Mouse (Mus musculus) CH12.LX (cell line): ENCODE data around the gene Olfr971. TPM values are rescaled to one million over a fixed set of nuclear protein-coding genes. Genes with fewer than 3 reads are reported as not detected.
"Not testable (repeated sequence)": the region's sequence is repeated elsewhere in the genome, so short reads cannot be mapped to it uniquely, and the experiment has no call there.

Experiments
- DNase-seq: peaks from one replicate; pipeline ENCODE4 v3.0.0-alpha.2; 2013; ENCODE audit errors: extremely low read depth
- H3K27ac ChIP-seq: 2 replicates; pipeline ENCODE4 v1.5.1; 2012; ENCODE audit warnings: low read depth, mild to moderate bottlenecking, control low read depth, moderate library complexity; ENCODE audit not compliant: insufficient read depth
- H3K27me3 ChIP-seq: replicated peaks from 2 replicates; pipeline ENCODE3; 2012; ENCODE audit warnings: inconsistent platforms
- H3K36me3 ChIP-seq, 2 experiments: replicated peaks in 1 of 2; 2 replicates each; pipeline versions ENCODE3 to v1.6.1; 2012; ENCODE audit warnings: inconsistent platforms in 1 of 2, low read length in 1 of 2, mild to moderate bottlenecking in 1 of 2, mixed read lengths in 1 of 2, moderate library complexity in 1 of 2; ENCODE audit not compliant: control insufficient read depth in 1 of 2, insufficient read depth in 1 of 2
- H3K4me1 ChIP-seq, 2 experiments: 2 replicates each; pipeline ENCODE4 v1.6.1; 2012; ENCODE audit warnings: inconsistent platforms in 1 of 2, moderate library complexity in 1 of 2; ENCODE audit not compliant: insufficient read depth in 2 of 2, control insufficient read depth in 1 of 2
- H3K4me2 ChIP-seq: 2 replicates; pipeline ENCODE4 v1.6.1; 2012; ENCODE audit warnings: low read depth, mild to moderate bottlenecking, control low read depth; ENCODE audit not compliant: poor library complexity, insufficient read depth, severe bottlenecking
- H3K4me3 ChIP-seq, 3 experiments: fragments of 150-350 bp in 1 of 3; sonication (generic) in 1 of 3; replicated peaks in 1 of 3; 2 replicates each; pipeline versions ENCODE3 to v1.5.1; 2011 to 2012; ENCODE audit warnings: low read depth in 2 of 3, low read length in 2 of 3, mild to moderate bottlenecking in 2 of 3, moderate library complexity in 2 of 3, control low read depth in 1 of 3, improper control_type of control experiment in 1 of 3, inconsistent platforms in 1 of 3, mixed read lengths in 1 of 3; ENCODE audit not compliant: poor library complexity in 1 of 3
- H3K79me2 ChIP-seq: replicated peaks from 2 replicates; pipeline ENCODE4 v1.6.1; 2012; ENCODE audit warnings: mild to moderate bottlenecking, moderate library complexity; ENCODE audit not compliant: control insufficient read depth, poor library complexity, insufficient read depth, severe bottlenecking; ENCODE audit errors: extremely low read depth
- H3K9ac ChIP-seq: 2 replicates; pipeline ENCODE4 v1.6.1; 2012; ENCODE audit warnings: low read depth, mild to moderate bottlenecking, control low read depth, moderate library complexity; ENCODE audit not compliant: insufficient read depth
- H3K9me3 ChIP-seq: replicated peaks from 2 replicates; pipeline ENCODE3; 2012; ENCODE audit warnings: low read length, inconsistent platforms, mixed read lengths
- CHD2 ChIP-seq: IDR thresholded peaks from 2 replicates; pipeline ENCODE4 v1.6.1; 2011; ENCODE audit warnings: low read length, improper control_type of control experiment
- CTCF ChIP-seq, 2 experiments: IDR thresholded peaks in 1 of 2; conservative IDR thresholded peaks in 1 of 2; 2 replicates each; pipeline ENCODE4 v1.5.1; 2011 to 2012; ENCODE audit warnings: low read depth in 2 of 2, low read length in 2 of 2, improper control_type of control experiment in 1 of 2, inconsistent platforms in 1 of 2, mild to moderate bottlenecking in 1 of 2, moderate library complexity in 1 of 2
- EP300 ChIP-seq: IDR thresholded peaks from 2 replicates; pipeline ENCODE4 v1.6.1; 2011; ENCODE audit warnings: low read length, improper control_type of control experiment
- ETS1 ChIP-seq: conservative IDR thresholded peaks from 2 replicates; pipeline ENCODE4 v1.6.1; 2012; ENCODE audit warnings: low read depth, mild to moderate bottlenecking, inconsistent platforms, low read length, improper control_type of control experiment, moderate library complexity
- GABPA ChIP-seq: IDR thresholded peaks from 2 replicates; pipeline ENCODE4 v1.6.1; 2012; ENCODE audit warnings: low read depth, low read length, improper control_type of control experiment, inconsistent platforms; ENCODE audit not compliant: insufficient replicate concordance
- HCFC1 ChIP-seq: IDR thresholded peaks from 2 replicates; pipeline ENCODE4 v1.6.1; 2012; ENCODE audit warnings: low read depth, mild to moderate bottlenecking, inconsistent platforms, low read length, improper control_type of control experiment
- IRF4 ChIP-seq: IDR thresholded peaks from 2 replicates; pipeline ENCODE4 v1.6.1; 2014; ENCODE audit warnings: low read depth, mild to moderate bottlenecking, inconsistent platforms, low read length, improper control_type of control experiment
- JUND ChIP-seq: conservative IDR thresholded peaks from 2 replicates; pipeline ENCODE4 v1.6.1; 2011; ENCODE audit warnings: low read depth, low read length, improper control_type of control experiment
- MEF2A ChIP-seq: IDR thresholded peaks from 2 replicates; pipeline ENCODE4 v1.6.1; 2014; ENCODE audit warnings: low read depth, mild to moderate bottlenecking, inconsistent platforms, low read length, improper control_type of control experiment, borderline replicate concordance
- MXI1 ChIP-seq: IDR thresholded peaks from 2 replicates; pipeline ENCODE4 v1.6.1; 2011; ENCODE audit warnings: mild to moderate bottlenecking, low read depth, low read length, improper control_type of control experiment
- MYC ChIP-seq: IDR thresholded peaks from 2 replicates; pipeline ENCODE4 v1.6.1; 2011; ENCODE audit warnings: low read depth, mild to moderate bottlenecking, improper control_type of control experiment, low read length
- NELFE ChIP-seq: IDR thresholded peaks from 2 replicates; pipeline ENCODE4 v1.6.1; 2011; ENCODE audit warnings: low read depth, low read length, improper control_type of control experiment
- SMC3 ChIP-seq: IDR thresholded peaks from 2 replicates; pipeline ENCODE4 v1.6.1; 2011; ENCODE audit warnings: low read depth, low read length, improper control_type of control experiment
- TCF12 ChIP-seq: IDR thresholded peaks from 2 replicates; pipeline ENCODE4 v1.6.1; 2014; ENCODE audit warnings: low read depth, mild to moderate bottlenecking, inconsistent platforms, low read length, improper control_type of control experiment
- USF2 ChIP-seq: conservative IDR thresholded peaks from 2 replicates; pipeline ENCODE4 v1.6.1; 2011; ENCODE audit warnings: low read depth, low read length, improper control_type of control experiment
- ZC3H11A ChIP-seq: IDR thresholded peaks from 2 replicates; pipeline ENCODE4 v1.6.1; 2012; ENCODE audit warnings: low read depth, mild to moderate bottlenecking, inconsistent platforms, low read length, improper control_type of control experiment
- ZKSCAN1 ChIP-seq: IDR thresholded peaks from 2 replicates; pipeline ENCODE4 v1.6.1; 2012; ENCODE audit warnings: low read depth, inconsistent platforms, low read length, improper control_type of control experiment, borderline replicate concordance
- ZMIZ1 ChIP-seq: IDR thresholded peaks from 2 replicates; pipeline ENCODE4 v1.6.1; 2012; ENCODE audit warnings: low read depth, mild to moderate bottlenecking, inconsistent platforms, low read length, improper control_type of control experiment
- ZNF384 ChIP-seq: IDR thresholded peaks from 2 replicates; pipeline ENCODE4 v1.6.1; 2012; ENCODE audit warnings: low read depth, low read length, improper control_type of control experiment, inconsistent platforms
- dilution Hi-C: fragments of 300-500 bp; cut with MboI; formaldehyde crosslinking; loops from 2 replicates; pipeline ENCODE4 v1.14.3; 2020; ENCODE audit warnings: low sequenced_read_pairs; ENCODE audit not compliant: extremely low pct_unique_long_range_greater_than_20kb, extremely low pct_ligation_motif_present
- in situ Hi-C: fragments of 300-500 bp; cut with MboI; formaldehyde crosslinking; loops from 3 replicates; pipeline ENCODE4 v1.14.3; 2019; ENCODE audit warnings: low sequenced_read_pairs, low pct_ligation_motif_present, low pct_unique_long_range_greater_than_20kb, mixed read lengths
- polyA plus RNA-seq: library from polyadenylated mRNA; unstranded; fragments of >175 nt; gene quantifications from 2 replicates; pipeline ENCODE4 v1.2.1, GENCODE M21; 2012; ENCODE audit warnings: low read depth; ENCODE audit not compliant: insufficient read length
- total RNA-seq, 2 experiments: library from RNA; depleted of rRNA; stranded (reverse); fragments of 300-350 nt in 1 of 2; fragments of >200 nt in 1 of 2; gene quantifications; 2 replicates each; pipeline ENCODE4 v1.2.3; 2012 to 2014

Olfr971 gene
- total and polyA plus RNA-seq, 3 experiments: not detected

GRCm38 (mm10) chr9:39808560-39808959 is 28.1 kb upstream of the Olfr971 start, which contains the start of gene Olfr970 (continued):
- TF ChIP-seq TCF12 (no peak), SMC3 (no peak), CTCF (conservative IDR thresholded peaks at IDR 0.05 in 1 of 2, IDR thresholded peaks at IDR 0.05 in 1 of 2; ENCODE audit: low read depth in 2 of 2, low read length in 2 of 2) (no peak)
- TF ChIP-seq, all 38 proteins: peak for 0

GRCm38 (mm10) chr9:39866122-39866521 is 29.4 kb downstream of the Olfr971 start, which contains the start of gene Olfr972:
TSS of gene Olfr972 (plus strand) at chr9:39866422.
- Histone ChIP-seq H3K4me3 (no peak within 1 kb of the TSS), H3K9me3 (no peaks in the 10 kb centered on the region), H3K79me2 (no peaks in the 10 kb centered on the region), H3K9ac (no peak within 1 kb of the TSS), H3K27ac (no peak within 1 kb of the TSS), H3K4me2 (no peak within 1 kb of the TSS), H3K4me1 (no peaks in the 10 kb centered on the region), H3K36me3 (no peaks in the 10 kb centered on the region), H3K27me3 (no peaks in the 10 kb centered on the region)
- TF ChIP-seq IRF4 (no peak), MYC (no peak), ZC3H11A (no peak), HCFC1 (no peak), ZMIZ1 (no peak), MXI1 (no peak), ZKSCAN1 (no peak), ZNF384 (no peak), CTCF (conservative IDR thresholded peaks at IDR 0.05 in 1 of 2, IDR thresholded peaks at IDR 0.05 in 1 of 2; ENCODE audit: low read depth in 2 of 2, low read length in 2 of 2) (no peak), MEF2A (no peak), EP300 (no peak), NELFE (no peak), JUND (no peak), USF2 (no peak), GABPA (no peak), TCF12 (no peak), ETS1 (no peak), CHD2 (no peak)
- in situ Hi-C loops: no loop called here
- dilution Hi-C loops: no loop called here
- no peak for DNase-seq

GRCm38 (mm10) chr9:39871986-39872385 is 35.3 kb downstream of the Olfr971 start:
- dilution Hi-C loops, H3K9ac ChIP-seq, H3K4me3 ChIP-seq, in situ Hi-C loops, H3K36me3 ChIP-seq, DNase-seq, H3K4me1 ChIP-seq, H3K9me3 ChIP-seq, H3K79me2 ChIP-seq, H3K27me3 ChIP-seq, H3K4me2 ChIP-seq, H3K27ac ChIP-seq: not testable (repeated sequence)

GRCm38 (mm10) chr9:39877541-39878396 is 41.1 kb downstream of the Olfr971 start:
- dilution Hi-C loops, H3K27ac ChIP-seq, H3K9ac ChIP-seq, in situ Hi-C loops, H3K79me2 ChIP-seq, H3K4me3 ChIP-seq, H3K9me3 ChIP-seq, DNase-seq, H3K36me3 ChIP-seq, H3K4me1 ChIP-seq, H3K4me2 ChIP-seq, H3K27me3 ChIP-seq: not testable (repeated sequence)
